Mouse (Mus musculus) stomach, adult 2 months (tissue): ENCODE data around the gene Ubap1l. TPM values are rescaled to one million over a fixed set of nuclear protein-coding genes. Genes with fewer than 3 reads are reported as not detected.

ENCODE experiments used
- polyA plus RNA-seq: library from polyadenylated mRNA; depleted of rRNA; stranded (reverse); fragments of >200 nt; gene quantifications from 2 replicates; pipeline ENCODE4 v1.2.3, GENCODE M21; 2012; rRNA removed

Ubap1l gene
- polyA plus RNA-seq, result 0.10 and 0.16 TPM in 2 replicates

DNA sequence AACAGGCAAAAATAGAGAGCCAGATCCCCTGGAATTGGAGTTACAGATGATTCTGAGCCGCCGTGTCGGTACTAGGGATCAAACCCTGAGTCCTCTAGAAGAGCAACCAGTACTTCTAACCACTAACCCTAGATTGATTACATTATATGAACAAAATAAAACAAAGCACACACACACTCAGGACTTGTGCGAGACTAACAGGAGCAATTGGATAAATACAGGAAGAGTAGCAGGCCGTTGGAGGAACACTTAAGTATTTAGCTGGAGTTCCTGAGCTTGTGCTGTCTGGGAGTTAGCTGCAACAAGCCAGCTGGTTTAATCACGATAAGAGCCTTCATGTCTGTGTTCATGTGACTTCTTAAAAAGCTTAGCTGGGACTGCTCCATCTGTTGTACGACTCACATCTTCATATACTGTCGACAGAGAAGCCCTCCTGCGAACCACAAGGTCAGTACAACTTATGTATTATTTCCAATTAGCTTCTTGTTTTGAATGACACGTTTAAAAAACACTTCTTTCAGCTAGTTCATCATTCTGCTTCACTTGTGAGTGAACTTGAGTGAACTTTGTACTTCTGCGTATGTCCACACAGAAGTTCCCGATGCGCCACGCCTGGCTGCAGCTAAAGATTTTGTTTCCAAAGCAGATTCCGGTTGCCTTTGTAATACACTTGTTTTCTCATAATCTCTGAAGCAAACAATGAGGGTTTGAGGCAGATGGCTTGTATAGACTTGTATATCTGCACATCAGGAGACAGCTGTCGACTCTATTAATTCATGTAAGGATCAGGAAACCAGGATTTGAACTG is at the start of gene Ubap1l:
Ubap1l (plus strand) TSS at position 401 of the 808 bp plus-strand sequence.

GRCm38 (mm10) chr9:65345854-65346475 is 14.9 kb upstream of the Ubap1l start, which contains the start of gene Pdcd7:
Gene Pdcd7 (plus strand): TSS chr9:65346104.

DNA sequence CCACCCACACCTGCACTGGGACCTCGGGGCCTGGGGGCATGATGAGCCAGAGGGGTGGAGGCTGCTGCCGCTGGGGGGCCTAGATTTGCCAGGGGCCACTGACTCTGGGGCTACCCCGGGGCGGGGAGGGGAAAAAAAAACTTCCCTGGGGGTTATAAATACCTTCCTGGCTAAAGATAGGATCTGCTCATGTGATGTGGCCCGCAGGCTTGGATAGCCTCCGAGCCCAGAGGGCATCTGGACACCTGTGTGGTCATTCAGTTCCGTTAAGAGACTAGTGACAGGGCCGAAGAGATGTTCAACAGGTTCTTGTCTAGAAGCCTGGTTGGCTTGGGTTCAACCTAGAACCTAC is 30.7 kb downstream of the Ubap1l start, which contains the start of gene Kbtbd13:
Kbtbd13 (minus strand) TSS at position 40 of the 352 bp plus-strand sequence.

GRCm38 (mm10) chr9:65398279-65398678 is 37.4 kb downstream of the Ubap1l start, which contains the start of gene Rasl12:
Gene Rasl12 (plus strand): TSS chr9:65398506.

DNA sequence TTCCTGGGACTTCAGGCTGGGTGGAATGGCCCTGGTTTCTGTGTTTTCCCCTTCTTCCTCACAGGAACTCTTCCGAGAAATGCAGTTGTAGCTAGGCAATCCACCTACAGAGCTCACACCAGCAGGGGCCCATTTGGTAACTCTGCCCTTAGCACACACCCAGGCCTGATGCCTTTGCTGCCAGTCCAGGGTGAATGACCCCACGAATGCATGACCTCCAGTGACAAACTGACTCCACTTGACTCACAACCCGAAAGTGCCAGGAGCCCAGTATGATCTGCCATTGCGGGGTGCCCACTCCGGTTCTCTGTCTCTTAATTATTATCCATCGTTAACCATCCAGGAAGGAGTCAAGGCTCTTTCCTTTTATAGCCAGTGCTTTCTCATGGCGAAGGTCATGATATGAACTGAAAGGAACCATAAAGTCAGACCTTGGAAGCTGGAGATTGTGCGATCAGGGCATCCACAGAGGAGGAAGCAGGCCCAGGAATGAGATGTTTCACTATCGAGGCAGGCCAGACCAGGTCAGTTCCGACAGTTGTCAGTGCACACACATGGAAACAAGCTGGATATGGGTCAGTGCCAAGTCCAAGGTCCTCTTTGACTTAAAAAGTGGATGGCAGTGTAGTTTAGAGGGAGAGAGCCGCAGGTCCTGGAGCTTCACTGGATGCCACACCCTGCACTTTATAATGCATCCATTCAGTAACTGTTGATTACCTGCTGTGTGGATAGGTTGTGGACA is 62.1 kb downstream of the Ubap1l start, which contains the start of gene Slc51b:
Slc51b (minus strand) TSS at position 196 of the 742 bp plus-strand sequence.

Other genes starting within 250 kb of the Ubap1l start
- 0.05 and 0.08 TPM in 2 replicates for gene Igdcc3, start 219.9 kb upstream of the Ubap1l start, polyA plus RNA-seq
- 5.7 and 11.1 TPM in 2 replicates for gene Parp16, start 165.7 kb upstream of the Ubap1l start, polyA plus RNA-seq
- 4.9 and 6.3 TPM in 2 replicates for gene Cilp, start 95.9 kb upstream of the Ubap1l start, polyA plus RNA-seq
- gene Clpx, start 66.8 kb upstream of the Ubap1l start, polyA plus RNA-seq, result 5.0 and 5.6 TPM in 2 replicates
- 5.3 and 10.1 TPM in 2 replicates for gene Pdcd7, start 14.9 kb upstream of the Ubap1l start, polyA plus RNA-seq
- gene Kbtbd13, start 30.6 kb downstream of the Ubap1l start, polyA plus RNA-seq, result 0.22 and 0.25 TPM in 2 replicates
- 7.5 and 8.4 TPM in 2 replicates for gene Rasl12, start 37.5 kb downstream of the Ubap1l start, polyA plus RNA-seq
- gene Slc51b, start 61.9 kb downstream of the Ubap1l start, polyA plus RNA-seq, result not detected in 2 replicates
- 1.9 and 2.9 TPM in 2 replicates for gene Mtfmt, start 74.7 kb downstream of the Ubap1l start, polyA plus RNA-seq
- gene Spg21, start 99.9 kb downstream of the Ubap1l start, polyA plus RNA-seq, result 3.8 and 5.6 TPM in 2 replicates
- 0.05 and 0.16 TPM in 2 replicates for gene Ankdd1a, start 159.2 kb downstream of the Ubap1l start, polyA plus RNA-seq
- 8.1 and 9.6 TPM in 2 replicates for gene Plekho2, start 219.0 kb downstream of the Ubap1l start, polyA plus RNA-seq
- gene Pif1, start 226.1 kb downstream of the Ubap1l start, polyA plus RNA-seq, result 1.0 TPM in 2 replicates